Mouse (Mus musculus) R1 (cell line): ENCODE measurements at regions not wholly inside any gene's neighbourhood (a gene's known extent, or its start where the extent isn't known, plus 50 kb on each side); places are given as distances from the start of the nearest gene placed in this dataset.
"Not testable (repeated sequence)": the region's sequence is repeated elsewhere in the genome, so short reads cannot be mapped to it uniquely, and the experiment has no call there.

Experiments used
- DNase-seq: peaks from one replicate; pipeline ENCODE4 v3.0.0-alpha.2; 2018; ENCODE audit warnings: low read depth, low spot score

GRCm38 (mm10) chr14:71654785-71655627, 836.6 kb downstream of the Gm9195 start:
- no peak for DNase-seq

GRCm38 (mm10) chr14:71642536-71642935, 849.1 kb downstream of the Gm9195 start:
- no peak for DNase-seq

DNA sequence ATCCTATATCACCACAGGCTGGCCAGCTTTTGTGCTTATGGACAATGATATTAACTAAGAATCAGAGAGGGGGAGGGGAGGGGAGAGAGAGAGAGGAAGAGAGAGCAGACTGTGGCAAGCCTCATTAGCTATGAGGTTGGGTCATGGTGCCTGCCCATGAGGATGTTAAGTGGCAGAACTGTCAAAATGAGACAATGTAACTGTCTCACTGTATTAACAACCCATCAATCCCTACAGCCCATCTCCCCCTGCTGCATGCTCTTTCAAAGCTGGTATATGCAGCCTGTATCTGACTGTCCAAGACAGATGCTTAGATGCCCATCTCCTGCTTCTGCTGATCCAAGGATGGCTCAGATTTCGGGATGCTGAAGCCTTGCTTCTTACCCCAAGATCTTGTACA, 852.6 kb downstream of the Gm9195 start:
- no peak for DNase-seq

DNA sequence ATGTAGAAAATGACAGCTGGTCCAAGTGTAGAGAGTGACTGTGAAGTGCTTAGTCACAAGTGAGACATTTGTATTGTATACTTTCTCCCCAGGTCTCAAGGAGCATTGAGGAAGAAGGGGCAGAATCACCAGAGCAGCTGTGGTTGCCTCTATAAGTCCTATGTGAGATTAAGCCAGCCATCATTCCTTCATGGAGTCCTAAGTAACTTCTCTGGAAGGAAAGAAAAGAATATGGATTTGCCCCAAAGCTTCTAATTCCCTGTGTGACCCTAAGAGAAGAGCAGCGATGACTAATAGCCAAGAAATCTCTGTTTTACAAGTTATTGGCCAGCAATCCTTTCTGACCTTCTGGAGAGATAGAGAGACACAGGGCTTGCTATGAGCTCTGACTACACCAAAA, 856.5 kb downstream of the Gm9195 start:
- DNase-seq: no peak

- DNase-seq: no peak
Observed at GRCm38 (mm10) chr14:71609698-71610301, 881.8 kb downstream of the Gm9195 start.

DNA sequence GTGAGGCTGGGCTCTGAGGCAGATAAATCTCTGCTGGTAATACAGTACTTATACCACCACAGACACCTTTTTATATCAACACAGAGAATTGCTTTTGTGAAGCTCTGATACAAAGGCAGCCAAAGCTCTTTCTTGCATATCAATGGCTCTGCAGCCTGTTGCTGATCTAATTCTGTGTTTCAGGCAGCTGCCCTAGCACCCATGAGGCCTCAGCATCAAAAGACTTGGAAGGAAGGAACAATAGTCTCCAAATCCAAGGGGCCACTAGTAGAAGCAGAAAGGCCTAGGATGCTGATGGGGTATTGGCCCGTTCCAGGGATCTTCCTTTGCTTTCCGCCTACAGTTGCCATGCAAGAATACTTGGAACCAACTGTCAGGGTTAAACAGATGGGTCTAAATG, 887.9 kb downstream of the Gm9195 start:
- no peak for DNase-seq

DNA sequence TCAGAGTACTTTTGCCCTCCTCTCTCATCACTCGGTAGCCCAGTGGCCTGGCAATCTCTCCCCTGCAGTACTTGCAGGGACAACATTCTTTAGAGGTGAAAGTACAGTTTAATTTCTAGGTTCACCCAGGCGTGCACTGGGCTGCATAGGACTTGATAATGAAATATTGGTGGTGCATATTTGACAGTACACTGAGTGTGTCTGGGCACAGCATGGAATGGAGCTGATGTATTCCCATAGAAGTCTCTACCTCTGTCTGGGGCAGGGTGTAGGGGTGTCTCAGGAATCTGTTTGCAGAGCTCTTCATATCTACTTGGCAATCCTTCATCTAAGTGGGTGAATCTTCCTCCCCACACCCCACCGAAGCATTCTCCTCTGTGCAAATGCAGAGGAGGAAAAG, 893.8 kb downstream of the Gm9195 start:
- DNase-seq: no peak

- no peak for DNase-seq
Observed at GRCm38 (mm10) chr14:71588694-71589240, 902.9 kb downstream of the Gm9195 start.

DNA sequence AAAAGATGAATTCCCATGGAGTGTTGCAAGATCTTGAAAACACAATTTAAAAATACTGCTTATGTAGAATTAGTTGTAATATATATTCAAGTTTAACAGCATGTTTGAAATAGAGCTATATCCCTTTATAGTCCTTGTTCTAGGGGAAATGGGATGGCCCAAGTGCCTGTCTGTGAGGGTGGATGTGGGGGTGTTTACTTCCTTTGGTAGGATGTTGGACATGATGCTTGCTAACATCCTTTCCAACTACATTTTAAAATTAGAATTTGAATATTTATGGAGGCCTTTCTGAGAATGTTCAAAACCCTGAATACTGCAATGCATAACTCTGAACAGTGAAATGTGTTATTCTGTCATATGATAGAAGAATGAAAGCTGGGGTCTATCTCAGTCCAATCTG, 903.6 kb downstream of the Gm9195 start:
- DNase-seq: no peak

DNA sequence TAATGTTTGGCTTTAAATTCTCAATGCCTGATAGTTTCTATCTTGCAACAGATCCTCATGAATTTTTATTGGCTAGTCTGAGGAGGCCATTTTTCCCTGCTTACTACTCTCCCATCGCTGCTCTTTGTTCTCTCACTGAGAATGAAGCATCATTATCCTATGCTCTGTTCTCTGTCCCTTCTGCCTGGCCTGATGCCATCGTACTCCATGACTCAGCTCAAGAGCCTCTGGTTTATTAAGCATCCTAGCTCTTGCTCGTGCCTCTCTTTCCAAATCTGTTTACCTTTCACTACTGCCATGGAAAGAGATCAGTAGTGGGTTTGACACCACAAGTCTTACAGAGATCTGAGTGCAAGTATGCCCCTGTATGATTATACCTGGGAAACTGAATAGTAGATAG, 926.8 kb downstream of the Gm9195 start:
- DNase-seq: no peak

- DNase-seq: no peak
Observed at GRCm38 (mm10) chr14:71561906-71562305, 929.7 kb downstream of the Gm9195 start.

- not testable (repeated sequence) for DNase-seq
Observed at GRCm38 (mm10) chr14:71554324-71554723, 937.3 kb downstream of the Gm9195 start.

DNA sequence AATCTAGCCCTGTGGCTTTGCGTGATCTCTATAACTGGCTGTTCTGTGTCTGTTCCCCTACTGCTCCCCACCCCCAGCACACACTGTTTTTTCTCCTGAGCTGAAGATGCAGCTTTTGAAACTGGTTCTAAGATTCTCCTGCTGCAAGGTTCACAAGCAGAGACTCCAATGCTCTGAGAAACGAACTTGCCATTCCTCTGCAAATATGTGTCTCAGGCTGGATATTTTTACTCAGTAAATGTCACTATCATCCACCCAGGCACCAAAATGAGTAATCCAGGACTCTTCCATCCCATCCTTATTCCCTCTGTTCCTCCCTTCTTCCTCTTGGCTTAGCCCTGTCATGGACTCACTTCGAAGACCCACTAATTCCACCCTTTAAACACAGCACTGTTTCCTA, 943.9 kb upstream of the Fam160b2 start:
- no peak for DNase-seq

DNA sequence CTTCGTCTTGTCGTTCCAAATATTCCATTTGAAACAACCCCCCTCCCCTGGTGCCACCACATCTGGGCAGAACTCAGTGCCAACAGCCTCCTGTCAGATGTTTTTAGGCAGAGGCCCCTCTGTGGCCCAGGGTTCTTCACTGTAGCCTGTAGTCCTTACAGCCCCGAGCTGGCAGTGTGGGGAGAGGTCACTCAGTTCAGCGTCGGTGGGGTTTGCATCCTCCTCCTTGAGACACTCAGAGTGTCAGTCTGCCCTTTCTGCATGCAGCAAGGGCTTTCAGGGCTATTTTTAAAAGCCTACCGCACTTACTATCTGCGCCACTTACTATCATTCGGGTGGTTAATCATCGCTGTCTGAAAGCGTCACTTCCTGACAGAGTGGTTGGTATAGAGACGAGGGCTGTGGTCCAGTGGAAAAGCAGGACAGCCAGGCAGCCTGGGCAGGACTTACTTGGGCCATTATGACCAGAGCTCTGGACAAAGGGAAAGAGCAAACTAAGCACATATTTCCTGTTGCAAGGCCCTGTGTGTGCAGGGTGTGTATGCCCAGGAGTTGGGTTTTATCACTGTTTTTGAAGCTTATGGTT, 932.5 kb upstream of the Fam160b2 start:
- DNase-seq: no peak

GRCm38 (mm10) chr14:71531298-71531697, 931.7 kb upstream of the Fam160b2 start:
- no peak for DNase-seq

- DNase-seq: no peak
Observed at GRCm38 (mm10) chr14:71530421-71530820, 930.8 kb upstream of the Fam160b2 start.

DNA sequence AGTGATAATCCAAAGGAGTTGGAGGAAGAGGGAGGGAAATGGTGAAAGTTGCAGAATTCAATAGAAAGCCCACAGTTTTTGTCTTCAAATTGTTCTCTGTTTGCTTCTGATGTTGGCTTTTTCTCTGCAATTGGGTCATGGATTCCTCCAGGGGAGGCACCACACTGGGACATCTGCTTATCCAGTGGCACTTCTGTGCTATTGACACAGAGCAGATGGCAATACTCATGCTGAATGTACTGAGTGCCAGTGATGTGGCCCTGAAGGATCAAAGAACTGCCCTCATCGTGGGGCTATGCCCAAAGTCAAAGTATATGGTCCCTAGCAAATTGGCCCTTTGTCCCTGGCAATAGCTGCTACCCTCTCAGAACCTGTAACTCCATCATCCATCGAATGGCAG, 918.9 kb upstream of the Fam160b2 start:
- no peak for DNase-seq

DNA sequence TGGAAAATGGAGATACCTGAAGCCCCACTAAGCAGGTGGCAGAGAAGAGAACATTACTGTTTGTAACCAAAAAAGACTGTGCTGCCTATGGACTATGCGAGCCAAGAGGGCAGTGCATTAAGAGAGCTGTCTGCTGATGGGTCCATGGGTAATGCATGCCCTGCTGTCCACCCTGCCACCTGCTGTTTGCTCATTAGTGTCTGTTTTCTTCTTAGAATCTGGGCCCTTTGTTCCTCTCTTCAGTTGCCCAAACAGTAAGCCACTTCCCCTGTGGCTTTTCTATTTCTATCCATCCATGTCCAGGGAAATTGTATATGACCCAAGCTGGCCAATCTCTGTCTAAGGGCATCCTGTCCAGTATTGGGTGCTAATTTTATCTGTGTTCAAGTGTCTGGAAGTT, 901.2 kb upstream of the Fam160b2 start:
- no peak for DNase-seq

DNA sequence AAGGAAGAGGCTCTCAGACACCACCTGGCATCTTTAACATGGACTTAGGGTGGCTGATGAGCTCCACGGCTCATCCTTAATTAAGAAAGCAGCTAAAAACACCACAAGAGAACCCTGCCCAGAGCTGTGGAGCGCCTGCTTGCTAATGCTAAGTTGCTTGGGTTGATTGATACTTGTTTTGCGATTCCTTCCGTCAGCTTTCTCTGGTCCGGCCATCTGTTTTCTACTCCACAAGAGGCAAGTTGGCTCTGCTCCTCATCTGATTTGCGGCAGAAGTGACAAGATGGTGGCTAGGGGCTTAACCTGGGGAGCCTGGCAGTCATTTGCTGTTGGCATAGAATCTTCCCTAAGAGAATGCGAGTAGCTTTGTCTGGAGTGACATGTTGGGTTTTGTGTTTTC, 891.6 kb upstream of the Fam160b2 start:
- no peak for DNase-seq

- no peak for DNase-seq
Observed at GRCm38 (mm10) chr14:71486176-71486970, 886.7 kb upstream of the Fam160b2 start.

DNA sequence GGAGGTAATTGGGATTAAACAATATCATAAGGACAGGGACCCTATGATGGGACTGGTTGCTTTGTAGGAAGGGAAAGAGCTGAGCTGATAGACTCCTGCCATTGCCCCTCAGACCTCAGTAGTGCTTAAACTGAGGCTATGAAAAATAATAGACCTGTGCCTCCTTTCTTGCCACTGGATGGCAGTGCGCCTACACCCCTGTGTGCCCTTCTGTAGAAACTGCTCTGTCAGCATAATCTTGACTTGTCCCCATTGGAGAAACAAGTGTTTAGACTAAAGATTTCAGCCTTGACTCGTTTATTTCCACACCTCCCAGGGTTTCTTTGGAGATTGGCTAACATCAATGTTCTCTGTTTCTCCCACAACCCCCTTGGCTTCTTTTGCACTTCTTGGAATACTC, 876.0 kb upstream of the Fam160b2 start:
- DNase-seq: no peak

DNA sequence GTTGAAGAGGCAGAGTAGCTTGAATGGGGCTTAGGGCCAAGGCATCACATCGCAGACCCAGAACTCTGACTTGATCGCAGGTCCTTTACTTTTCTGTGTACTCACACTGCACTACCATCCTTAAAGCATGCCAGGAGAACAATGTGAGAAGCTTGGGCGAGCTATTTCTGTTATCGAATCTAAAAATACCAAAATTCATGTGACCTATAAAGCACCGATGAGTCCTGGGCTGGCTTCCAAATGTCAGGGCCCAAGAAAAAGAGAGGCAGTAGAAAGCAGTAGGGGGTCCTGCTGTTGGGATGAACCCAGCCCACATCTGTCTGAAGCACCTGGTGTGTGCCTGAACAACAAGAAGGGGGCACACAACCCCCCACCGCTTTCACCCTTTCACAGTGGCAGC, 874.3 kb upstream of the Fam160b2 start:
- no peak for DNase-seq
